ENCODE assay signal across 8 mouse cellular contexts in the genomic region with DNA sequence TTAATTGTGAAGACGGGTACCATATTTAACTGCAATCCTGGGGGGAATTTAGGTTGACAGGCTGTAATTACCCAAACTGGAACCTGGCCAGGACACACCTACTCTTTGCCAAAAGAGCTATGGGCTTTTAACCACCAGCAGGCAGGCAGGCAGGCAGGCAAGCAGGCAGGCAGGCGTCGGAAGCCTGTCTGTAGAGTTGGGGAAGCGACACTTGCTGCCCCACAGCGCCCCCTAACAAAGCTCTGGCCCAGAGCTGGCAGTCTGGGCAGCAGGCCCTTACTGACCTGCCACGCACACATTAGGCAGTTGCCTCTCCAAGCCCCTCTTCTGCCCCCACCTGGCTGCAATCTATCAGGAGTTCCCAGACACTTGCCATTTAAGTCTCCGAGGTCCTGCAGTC.
DNase-seq lines count a peak whose midpoint lies in the region; ATAC-seq and TF ChIP-seq lines count a peak whose summit lies in the region.

No protein-coding gene starts in this region.

- no peak overlapping the region for H3K9ac ChIP-seq in intestine, embryonic 15.5 days
- H3K9ac ChIP-seq in intestine, embryonic 16.5 days (ENCODE audit: low read depth, low read length): no peak overlapping the region
- H3K9ac ChIP-seq in CH12.LX (ENCODE audit: insufficient read depth, low read depth): no peak overlapping the region
- H3K9ac ChIP-seq in midbrain, embryonic 14.5 days (replicated peaks; ENCODE audit: low read length): no peak overlapping the region

- no peaks in the 10 kb centered on the region for H3K9me3 ChIP-seq in intestine, embryonic 15.5 days
- no peaks in the 10 kb centered on the region for H3K9me3 ChIP-seq in intestine, embryonic 16.5 days (ENCODE audit: control insufficient read depth, low read length)
- H3K9me3 ChIP-seq in CH12.LX (replicated peaks; ENCODE audit: low read length): no peaks in the 10 kb centered on the region
- no peaks in the 10 kb centered on the region for H3K9me3 ChIP-seq in midbrain, embryonic 14.5 days (ENCODE audit: control insufficient read depth, low read length)

- intact Hi-C loops in gastrocnemius, postnatal 14 days (cut with DNase I; ENCODE audit: low total_unique reads): no loop called here

- no peak for TF ChIP-seq EP300 in CH12.LX (IDR thresholded peaks at IDR 0.05; ENCODE audit: low read length)

- in situ Hi-C loops in CH12.LX (cut with MboI; ENCODE audit: low pct_ligation_motif_present, low pct_unique_long_range_greater_than_20kb, low sequenced_read_pairs): no loop called here

- 0 out of 2 replicates have a peak, but pooled peaks have one; percentile 28 for ATAC-seq in intestine, embryonic 15.5 days
- ATAC-seq in intestine, embryonic 16.5 days: no peak
- no peak for ATAC-seq in midbrain, embryonic 14.5 days (ENCODE audit: low FRiP score, low TSS enrichment)

- H3K27me3 ChIP-seq in intestine, embryonic 15.5 days (replicated peaks): no peaks in the 10 kb centered on the region
- no peaks in the 10 kb centered on the region for H3K27me3 ChIP-seq in intestine, embryonic 16.5 days (replicated peaks; ENCODE audit: control insufficient read depth, insufficient read depth, low read length)
- no peaks in the 10 kb centered on the region for H3K27me3 ChIP-seq in CH12.LX (replicated peaks)
- no peaks in the 10 kb centered on the region for H3K27me3 ChIP-seq in midbrain, embryonic 14.5 days (ENCODE audit: control insufficient read depth, insufficient read depth, low read length)

- H3K36me3 ChIP-seq in intestine, embryonic 15.5 days: no peaks in the 10 kb centered on the region
- no peaks in the 10 kb centered on the region for H3K36me3 ChIP-seq in intestine, embryonic 16.5 days (ENCODE audit: control insufficient read depth, insufficient read depth, low read length)
- H3K36me3 ChIP-seq in CH12.LX (replicated peaks in 1 of 2; ENCODE audit: control insufficient read depth in 1 of 2, insufficient read depth in 1 of 2, low read length in 1 of 2): no peaks in the 10 kb centered on the region
- H3K36me3 ChIP-seq in midbrain, embryonic 14.5 days (ENCODE audit: control insufficient read depth, insufficient read depth, low read length): no peaks in the 10 kb centered on the region

- 42% methylated on average over 7 of the region's 7 CpGs for WGBS in intestine, embryonic 15.5 days
- WGBS in intestine, embryonic 16.5 days: 39% methylated on average over 7 of the region's 7 CpGs
- 21% methylated on average over 7 of the region's 7 CpGs for WGBS in midbrain, embryonic 14.5 days

- peak in 1 of 2 experiments; percentile 50; a peak in 2 of 4 replicates for TF ChIP-seq CTCF in CH12.LX (conservative IDR thresholded peaks at IDR 0.05 in 1 of 2, IDR thresholded peaks at IDR 0.05 in 1 of 2; ENCODE audit: low read depth in 2 of 2, low read length in 2 of 2)

- no peak for TF ChIP-seq POLR2A in CH12.LX (IDR thresholded peaks at IDR 0.05; ENCODE audit: low read depth, low read length)

- no peaks in the 10 kb centered on the region for H3K79me2 ChIP-seq in CH12.LX (replicated peaks; ENCODE audit: control insufficient read depth, extremely low read depth, insufficient read depth, poor library complexity, severe bottlenecking)

- dilution Hi-C loops in CH12.LX (cut with MboI; ENCODE audit: extremely low pct_ligation_motif_present, extremely low pct_unique_long_range_greater_than_20kb, low sequenced_read_pairs): no loop called here

- no peak overlapping the region for H3K27ac ChIP-seq in intestine, embryonic 15.5 days
- no peak overlapping the region for H3K27ac ChIP-seq in intestine, embryonic 16.5 days (ENCODE audit: low read length)
- no peak overlapping the region for H3K27ac ChIP-seq in CH12.LX (ENCODE audit: insufficient read depth, low read depth)
- no peak overlapping the region for H3K27ac ChIP-seq in midbrain, embryonic 14.5 days (replicated peaks; ENCODE audit: low read depth, low read length)

- peak; percentile 28 for TF ChIP-seq RAD21 in CH12.LX (IDR thresholded peaks at IDR 0.05; ENCODE audit: low read depth, low read length)

- H3K4me2 ChIP-seq in intestine, embryonic 15.5 days (replicated peaks): no peak overlapping the region
- no peak overlapping the region for H3K4me2 ChIP-seq in intestine, embryonic 16.5 days (ENCODE audit: low read depth, low read length)
- H3K4me2 ChIP-seq in CH12.LX (ENCODE audit: insufficient read depth, low read depth, poor library complexity, severe bottlenecking): no peak overlapping the region
- no peak overlapping the region for H3K4me2 ChIP-seq in midbrain, embryonic 14.5 days (ENCODE audit: low read length)

- DNase-seq in CH12.LX (ENCODE audit: extremely low read depth): peak; percentile 19
- DNase-seq in c-Kit-positive CD71-negative TER-119-negative erythroid progenitor cells, embryonic 14.5 days (ENCODE audit: low read depth): peak; percentile 17
- peak; percentile 20 for DNase-seq in gastrocnemius, postnatal 14 days
- DNase-seq in layer of hippocampus, postnatal 10 days (ENCODE audit: low spot score in 2 of 2): peak; percentile 45 to 60
- DNase-seq in midbrain, embryonic 14.5 days: peak; percentile 69
- DNase-seq in T-cell, adult 2 months (ENCODE audit: low spot score): no peak

- H3K4me1 ChIP-seq in intestine, embryonic 15.5 days (replicated peaks): no peaks in the 10 kb centered on the region
- H3K4me1 ChIP-seq in intestine, embryonic 16.5 days (ENCODE audit: control insufficient read depth, insufficient read depth, low read length): no peaks in the 10 kb centered on the region
- no peaks in the 10 kb centered on the region for H3K4me1 ChIP-seq in CH12.LX (ENCODE audit: control insufficient read depth in 1 of 2, insufficient read depth in 2 of 2)
- H3K4me1 ChIP-seq in midbrain, embryonic 14.5 days (ENCODE audit: control insufficient read depth, insufficient read depth, low read length): 0 out of 2 replicates have a peak, but pooled peaks cover 6% of the 10 kb centered on the region

- H3K4me3 ChIP-seq in intestine, embryonic 15.5 days (replicated peaks): no peak overlapping the region
- no peak overlapping the region for H3K4me3 ChIP-seq in intestine, embryonic 16.5 days (ENCODE audit: low read length)
- H3K4me3 ChIP-seq in CH12.LX (replicated peaks in 1 of 3; ENCODE audit: low read depth in 2 of 3, low read length in 2 of 3, poor library complexity in 1 of 3): no peak overlapping the region
- H3K4me3 ChIP-seq in midbrain, embryonic 14.5 days (replicated peaks; ENCODE audit: low read depth, low read length): no peak overlapping the region

TF ChIP-seq in CH12.LX, 34 proteins besides CTCF, POLR2A, EP300 and RAD21:
- TF ChIP-seq TBP (conservative IDR thresholded peaks at IDR 0.05; ENCODE audit: low read depth, low read length) (no peak), ZMIZ1 (IDR thresholded peaks at IDR 0.05; ENCODE audit: low read depth, low read length) (no peak), SMC3 (IDR thresholded peaks at IDR 0.05; ENCODE audit: low read depth, low read length) (peak; percentile 16), IRF4 (IDR thresholded peaks at IDR 0.05; ENCODE audit: low read depth, low read length) (no peak), PAX5 (IDR thresholded peaks at IDR 0.05; ENCODE audit: low read length) (no peak), USF1 (IDR thresholded peaks at IDR 0.05; ENCODE audit: low read depth, low read length) (no peak)
